Mouse (Mus musculus) skeletal muscle tissue, adult 2 months (tissue): ENCODE measurements around the gene Pth1r.
A peak's percentile ranks its signal among the peaks of the same experiment; 100 is the strongest.

Source experiments
- DNase-seq: peaks from one replicate; pipeline ENCODE4 v3.0.0-alpha.2; 2012; ENCODE audit warnings: low read depth, low spot score

The Pth1r gene

DNA sequence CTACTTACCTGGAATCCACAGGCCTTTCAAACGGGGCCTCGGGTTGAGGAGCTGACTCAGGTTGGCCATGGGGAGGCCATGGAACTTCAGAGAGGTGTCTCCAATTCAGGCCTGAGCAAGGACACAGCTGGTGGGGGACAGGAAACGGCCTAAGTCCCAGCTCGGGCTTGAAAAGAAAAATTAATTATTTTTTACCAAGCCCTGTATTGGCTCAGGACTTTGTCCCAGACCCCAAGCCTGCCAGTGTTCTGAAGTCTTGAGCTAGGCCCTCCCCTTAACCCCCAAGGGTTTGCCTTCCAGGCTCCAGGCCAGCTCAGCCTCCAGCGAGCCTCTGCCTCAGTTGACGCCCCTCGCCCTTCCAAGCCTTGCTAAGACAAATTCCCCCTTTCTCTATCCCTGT is at the start of gene Pth1r:
Gene Pth1r, minus strand, starts transcription at position 185 of the 400 bp plus-strand sequence.
- no peak for DNase-seq

DNA sequence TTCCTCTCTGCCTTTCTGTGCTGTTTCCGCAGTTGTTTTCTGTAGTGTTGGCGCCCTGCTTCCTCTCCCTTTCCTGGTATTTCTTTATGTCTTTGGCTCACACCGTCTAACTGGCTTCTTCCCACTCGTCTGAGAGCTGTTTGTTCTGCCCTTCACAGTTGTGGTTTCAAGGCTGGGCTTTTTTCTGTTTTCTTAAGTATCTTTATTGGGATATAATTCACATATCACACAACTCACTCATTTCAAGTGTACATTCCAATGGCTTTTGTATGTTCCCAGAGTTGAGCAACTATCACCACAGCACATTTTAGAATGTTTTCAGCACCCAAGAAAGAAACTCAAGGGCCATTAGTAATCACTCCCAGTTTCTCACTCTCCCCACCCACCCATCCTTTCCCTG is 43.5 kb upstream of the Pth1r start:
- DNase-seq: no peak

DNA sequence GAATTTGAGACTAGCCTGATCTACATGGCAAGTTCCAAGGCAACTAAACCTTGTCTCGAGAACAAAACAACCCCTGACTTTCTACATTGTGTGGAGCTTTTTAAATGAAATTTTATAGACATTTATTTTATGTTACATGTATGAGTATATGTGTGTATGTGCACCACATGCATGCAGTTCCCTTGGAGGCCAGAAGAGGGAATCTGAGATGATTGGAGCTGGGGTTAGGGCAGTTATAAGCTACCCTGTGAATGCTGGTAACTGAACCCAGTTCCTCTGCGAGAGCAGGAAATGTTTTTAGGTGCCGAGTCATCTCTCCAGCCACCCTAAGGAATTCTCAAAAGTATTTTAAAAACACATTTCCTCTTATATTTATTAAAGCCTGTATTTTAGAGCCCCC is 41.2 kb upstream of the Pth1r start:
- DNase-seq: no peak

DNA sequence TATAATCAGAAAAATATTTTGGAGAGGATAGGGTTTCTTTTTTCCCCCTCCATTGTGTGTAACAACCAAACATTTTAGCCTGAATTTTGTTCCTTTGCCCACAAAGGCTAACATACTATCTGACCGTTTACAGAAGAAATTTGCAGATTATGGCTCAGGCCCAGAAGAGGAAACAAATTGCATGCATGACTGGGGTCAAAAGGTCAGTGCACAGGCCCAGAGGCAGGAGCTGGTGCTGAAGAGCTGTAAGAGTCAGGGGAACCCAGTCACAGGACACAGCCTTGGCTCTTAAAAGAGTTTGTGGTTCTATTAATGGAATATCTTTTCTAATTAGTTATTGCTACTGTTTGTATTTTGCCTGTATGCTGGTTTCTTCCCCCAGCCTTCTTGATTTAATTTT is 36.7 kb upstream of the Pth1r start:
- no peak for DNase-seq

DNA sequence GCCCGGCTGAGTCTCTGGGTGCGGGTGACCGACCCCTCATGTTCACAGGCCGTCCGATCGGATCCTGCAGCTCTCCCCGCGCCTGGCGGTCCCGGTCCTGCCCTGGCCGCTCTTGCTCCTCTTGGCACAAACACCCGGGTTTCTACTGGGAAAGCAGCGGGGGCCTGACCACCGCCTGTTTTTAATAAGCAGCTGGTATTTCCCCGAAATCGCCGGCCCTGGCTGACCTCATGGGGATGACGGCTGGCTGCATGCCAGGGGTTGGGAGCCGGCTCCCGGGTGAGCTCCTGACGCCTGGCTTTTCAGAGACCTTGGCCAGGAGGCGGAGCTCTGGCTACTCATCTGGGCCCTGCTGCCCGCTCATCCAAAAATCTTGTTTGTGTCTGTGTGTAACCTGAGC is 34.8 kb upstream of the Pth1r start:
- peak; percentile 90 for DNase-seq

DNA sequence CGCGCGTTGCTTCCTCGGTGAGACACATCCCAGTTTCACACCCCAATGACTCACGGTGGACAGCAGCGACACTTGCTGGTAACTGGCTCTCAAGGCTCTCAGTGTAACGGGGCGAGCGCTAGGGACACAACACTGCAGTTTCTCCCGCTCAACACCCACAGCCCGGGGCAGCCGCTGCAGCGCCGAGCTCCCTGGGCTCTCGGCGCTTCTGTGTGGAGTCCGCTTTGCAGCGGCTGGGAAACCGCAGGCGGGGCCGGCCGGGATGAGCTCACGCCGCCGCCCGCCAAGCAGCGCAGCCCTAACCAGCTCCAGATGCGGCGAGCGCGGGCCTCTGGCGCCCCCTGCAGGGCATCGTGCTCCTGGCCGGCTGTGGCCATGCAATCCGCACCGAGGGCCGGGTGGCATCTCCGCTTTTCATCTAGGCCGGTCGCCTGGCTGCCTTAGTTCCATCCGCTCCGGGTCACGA is 34.3 kb upstream of the Pth1r start:
- peak; percentile 85 for DNase-seq

DNA sequence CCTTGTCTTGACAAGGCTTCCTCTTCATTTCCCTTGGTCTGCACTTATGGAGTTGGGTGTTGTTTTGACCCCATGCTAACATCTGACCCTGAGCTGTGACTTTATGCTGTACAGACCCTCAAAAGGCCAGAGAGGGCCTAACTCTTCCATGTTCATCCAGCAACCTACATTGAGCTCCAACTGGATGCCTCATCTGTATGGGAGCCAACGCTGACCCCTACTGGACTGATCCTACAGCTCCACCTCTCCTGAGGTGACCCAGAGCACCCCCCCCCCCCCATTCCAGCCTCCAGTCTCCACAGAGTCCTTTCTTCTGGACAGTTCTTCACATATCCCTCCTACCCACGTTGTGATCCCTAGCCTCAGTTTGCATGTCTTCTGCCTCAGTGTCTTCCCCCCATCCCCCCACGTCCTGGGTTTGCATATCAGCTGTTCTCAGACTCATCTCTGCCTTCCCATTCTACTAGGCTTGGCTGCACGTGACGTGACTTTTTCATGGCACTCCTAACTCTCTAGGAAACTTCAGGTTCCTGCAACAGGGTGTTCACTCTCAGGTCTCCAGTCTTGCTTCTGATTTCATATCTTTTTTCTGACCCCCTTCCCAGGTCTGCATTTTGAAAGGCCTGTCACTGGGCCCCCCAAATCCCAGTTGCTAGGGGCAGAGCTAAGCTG is 32.4 kb upstream of the Pth1r start:
- DNase-seq: no peak

DNA sequence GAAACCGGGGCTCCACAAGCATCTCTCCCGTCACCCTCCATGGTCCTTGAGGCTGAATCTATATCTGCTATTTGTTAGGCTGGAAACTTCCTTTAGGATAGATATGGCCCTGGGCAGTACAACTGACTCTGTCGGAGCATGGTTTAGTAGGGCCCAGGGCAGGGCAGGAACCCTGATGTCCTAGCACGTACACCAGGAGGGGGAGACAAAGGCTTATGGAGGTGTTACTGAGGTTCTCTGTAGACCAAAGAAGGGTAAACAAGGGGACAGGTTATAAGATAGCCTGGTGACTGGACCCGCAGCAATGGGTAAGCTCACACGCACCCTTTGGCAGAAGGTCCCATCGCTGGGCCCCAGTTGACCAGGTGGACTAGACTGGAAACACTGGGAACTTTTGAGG is 31.6 kb upstream of the Pth1r start:
- DNase-seq: no peak

DNA sequence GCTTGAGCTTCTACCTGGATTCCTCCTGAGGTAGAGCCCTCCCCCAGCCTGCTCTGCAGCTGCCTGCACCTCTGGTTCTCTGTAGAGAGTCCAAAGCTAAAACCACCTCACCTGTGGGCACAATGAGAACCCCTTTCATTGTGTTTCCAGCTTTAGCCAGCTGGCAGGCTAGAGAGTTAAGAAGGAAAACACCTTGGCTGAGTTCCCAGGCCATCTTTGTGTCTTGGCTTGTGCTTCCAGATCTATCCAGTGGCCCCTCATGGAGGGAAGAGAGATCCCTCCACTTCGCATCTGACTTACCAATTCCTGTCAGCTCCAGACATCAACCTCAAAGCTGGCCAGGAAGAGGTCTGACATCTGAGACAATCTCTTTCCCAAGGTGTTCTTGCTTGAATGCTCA is 31.2 kb upstream of the Pth1r start:
- no peak for DNase-seq

DNA sequence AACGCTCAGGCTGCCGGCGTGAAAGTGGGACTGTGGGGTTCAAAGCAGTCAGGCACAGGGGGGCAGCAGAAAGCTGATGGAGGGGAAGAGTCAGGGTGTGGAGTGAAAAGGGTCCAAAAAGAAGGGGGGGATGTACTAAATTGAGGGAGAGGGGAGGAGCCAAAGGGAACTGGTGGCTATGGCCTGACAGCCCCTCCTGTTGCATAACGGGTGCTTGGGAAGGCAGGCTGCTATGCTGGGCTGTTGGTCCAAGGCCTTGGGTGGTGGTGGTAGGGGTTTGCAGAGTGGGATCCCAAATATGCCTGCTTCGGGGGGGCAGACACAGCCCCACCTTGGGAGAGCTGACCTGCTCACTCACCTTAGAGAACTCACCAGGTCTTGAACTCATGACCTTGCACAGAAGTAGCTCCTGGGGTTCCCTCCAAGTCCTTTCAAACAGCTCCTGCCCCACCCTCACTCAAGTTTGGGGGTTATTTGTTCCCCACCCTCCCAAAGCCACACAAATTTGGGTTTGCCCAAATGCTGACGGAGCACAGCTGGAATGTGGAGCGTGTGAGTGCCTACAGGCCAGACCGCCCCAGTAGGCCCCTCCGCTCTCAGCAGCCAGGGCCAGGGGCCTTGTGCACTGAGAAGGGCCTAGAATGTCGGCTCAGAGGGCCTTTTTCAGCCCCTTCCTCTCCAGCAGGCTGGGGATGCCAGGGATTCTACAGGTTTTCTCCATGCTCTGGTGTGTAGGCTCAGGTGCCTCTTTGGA is 28.5 kb upstream of the Pth1r start:
- DNase-seq: no peak

DNA sequence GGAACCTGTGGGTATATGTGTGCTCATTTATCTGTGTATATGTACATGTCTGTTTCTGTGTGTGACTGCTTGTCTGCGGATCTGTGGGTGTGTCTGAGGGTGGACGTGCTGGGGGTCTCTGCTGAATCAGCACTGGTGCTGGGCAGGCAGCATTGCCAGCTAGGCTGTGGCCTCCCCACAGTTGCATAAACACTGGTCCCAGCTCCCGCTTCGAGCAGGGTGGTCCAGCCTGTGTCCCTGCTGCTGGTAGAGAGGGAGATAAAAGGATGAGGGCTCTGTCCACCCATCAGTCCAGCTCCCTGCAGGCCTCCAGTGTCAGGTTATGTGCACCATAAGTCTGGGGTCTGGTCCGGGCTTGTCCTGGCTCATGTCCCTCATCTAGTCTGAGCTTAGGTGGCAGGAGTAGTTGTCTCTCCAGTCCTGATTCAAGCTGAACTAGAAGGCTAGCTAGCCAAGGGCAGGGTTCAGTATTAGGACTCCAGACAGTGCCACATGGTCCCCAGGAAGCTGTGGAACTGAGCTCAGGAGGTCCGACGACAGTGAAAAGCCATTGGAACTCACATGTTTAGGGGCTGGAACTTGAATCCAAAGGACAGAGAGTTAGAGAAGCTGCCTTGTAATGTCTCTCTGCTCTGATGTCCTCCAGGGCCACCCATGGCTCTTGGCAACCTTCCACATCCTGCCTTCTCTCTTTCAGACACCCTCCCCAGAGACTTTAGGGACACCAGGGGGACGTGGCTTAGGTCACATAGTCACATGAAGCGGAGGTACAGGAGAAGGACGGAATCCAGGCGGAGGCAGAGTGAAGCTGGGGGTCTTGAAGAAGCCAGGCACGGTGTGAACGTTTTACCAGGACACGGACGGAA is 27.7 kb upstream of the Pth1r start:
- DNase-seq: no peak

DNA sequence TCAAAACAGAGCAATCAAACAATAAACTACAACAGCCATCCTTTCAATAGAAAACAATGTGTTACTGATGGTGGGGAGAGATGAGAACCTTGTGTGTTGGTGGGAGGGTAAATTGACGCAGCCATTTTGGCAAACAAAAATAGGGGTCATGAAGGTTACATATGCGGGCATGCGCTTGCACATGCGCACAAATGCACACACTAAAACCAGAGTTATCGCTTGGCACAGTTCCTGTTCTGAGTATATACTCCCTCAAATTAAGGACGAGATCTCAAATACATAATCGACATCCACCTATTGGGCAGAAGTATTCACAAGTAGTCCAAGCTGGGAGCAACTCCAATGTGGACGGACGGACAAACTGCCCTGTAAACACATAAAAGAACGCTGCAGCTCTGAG is 25.4 kb upstream of the Pth1r start:
- DNase-seq: no peak

DNA sequence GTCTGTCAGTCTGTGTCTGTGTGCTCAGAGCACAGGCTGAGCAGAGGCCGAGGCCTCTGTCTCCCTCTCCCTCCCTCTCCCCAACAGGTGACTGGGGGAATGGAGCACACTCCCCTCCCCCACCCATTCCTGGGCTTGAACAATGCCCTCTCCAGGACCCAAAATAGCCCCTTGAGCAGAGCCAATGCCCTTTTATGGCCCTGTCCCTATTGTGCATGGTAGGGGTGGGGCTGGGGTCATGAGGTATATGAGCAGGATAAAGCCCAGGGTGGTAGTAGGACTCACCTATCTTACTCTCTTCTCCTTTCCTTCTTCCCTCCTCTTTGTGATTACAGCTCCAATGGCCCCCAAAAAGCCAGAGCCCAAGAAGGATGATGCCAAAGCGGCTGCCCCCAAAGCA is 16.5 kb upstream of the Pth1r start:
- DNase-seq: no peak

DNA sequence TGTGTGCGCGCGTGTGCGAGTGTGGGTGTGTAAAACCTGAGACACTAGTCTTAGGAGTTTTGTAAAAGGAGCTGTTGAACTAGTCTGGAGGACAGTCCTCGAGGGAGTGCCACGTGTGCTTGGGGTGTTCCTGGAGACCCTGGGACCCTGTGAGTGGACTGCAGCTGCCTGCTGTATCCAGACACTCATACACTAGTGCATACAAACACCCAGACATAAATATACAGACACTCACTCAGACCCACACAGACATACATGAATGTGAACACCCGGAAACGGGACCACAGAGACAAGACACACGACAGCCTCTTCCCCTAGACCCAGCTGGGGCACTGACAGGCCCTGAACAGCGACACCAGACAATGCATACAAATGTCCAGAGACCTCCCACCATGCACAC is 15.8 kb upstream of the Pth1r start:
- no peak for DNase-seq

DNA sequence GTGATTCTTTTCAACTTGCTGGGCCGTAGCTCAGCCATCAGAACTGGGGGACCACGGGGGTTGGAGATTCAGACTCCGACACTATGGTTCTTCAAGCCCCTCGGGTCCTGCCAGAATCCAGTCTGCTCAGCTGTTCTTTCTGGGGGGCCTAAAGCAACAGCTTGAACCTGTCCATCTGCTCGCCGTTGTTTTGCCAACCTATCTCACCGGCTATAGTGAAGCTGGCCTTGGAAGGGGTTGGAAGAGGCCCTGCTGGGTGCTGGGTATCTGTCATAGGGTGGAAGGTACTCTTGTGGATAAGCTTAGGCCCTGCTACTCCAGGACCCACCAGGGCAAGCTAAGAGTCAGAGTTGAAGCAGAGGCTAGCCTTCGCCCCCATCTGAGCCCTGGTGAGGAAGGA is 13.9 kb upstream of the Pth1r start:
- no peak for DNase-seq

DNA sequence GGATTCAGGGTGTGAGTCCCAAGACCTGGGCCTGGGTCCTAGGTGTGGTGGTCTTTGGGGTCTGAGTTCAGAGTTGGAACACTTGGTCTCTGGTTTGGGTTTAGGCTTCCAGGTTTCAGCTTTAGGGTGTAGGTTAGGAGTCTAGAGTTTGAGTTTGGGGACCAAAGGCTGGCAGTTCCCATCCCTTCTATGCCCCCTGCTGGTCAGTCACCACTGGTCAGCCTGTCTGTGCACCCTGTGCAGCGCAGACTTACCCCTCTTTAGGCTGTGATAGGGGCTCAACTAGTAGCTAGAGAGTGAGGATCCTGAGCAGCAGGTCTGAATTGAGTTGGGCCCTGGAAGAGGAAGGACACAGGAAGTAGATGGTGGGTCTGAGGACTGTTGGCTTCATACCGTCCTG is 12.3 kb upstream of the Pth1r start:
- DNase-seq: no peak

DNA sequence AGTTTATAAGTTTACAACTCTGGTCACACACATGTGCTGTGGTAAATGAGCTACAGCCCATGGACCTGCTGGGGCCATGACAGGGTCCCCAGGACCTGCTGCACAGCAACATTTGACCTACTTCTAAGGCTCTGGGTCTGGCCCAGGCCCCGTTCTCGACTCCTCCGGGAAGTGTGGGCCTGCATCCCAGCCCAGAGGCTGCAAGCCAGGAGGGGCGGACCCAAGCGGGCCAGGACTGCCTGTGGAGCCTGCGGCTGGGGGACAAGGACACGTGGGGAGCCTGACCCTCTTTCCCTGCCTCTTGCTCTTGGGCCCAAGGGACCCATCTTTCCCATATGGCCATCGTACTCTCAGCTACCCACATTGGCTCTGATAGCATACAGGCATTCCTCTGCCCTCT is 11.7 kb upstream of the Pth1r start:
- peak; percentile 38 for DNase-seq

DNA sequence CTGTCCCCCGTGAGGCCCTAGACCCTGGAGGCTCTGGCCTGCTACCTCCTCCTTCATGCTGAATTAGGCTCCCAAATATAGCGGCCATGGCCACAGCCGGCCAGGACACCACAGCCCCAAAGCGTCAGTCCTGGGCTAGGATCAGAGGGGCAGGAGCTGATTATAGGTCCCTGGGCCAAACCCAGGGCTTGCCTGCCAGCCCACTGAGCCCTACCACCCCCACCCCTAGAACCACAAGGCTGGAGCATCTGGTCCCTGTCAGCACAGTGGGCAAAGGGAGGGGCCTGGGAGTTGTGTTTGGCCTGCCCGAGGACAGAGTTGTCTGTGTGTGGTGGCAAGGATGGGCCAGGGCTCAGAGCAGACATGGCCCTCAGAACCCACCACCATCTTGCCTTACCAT is 10.9 kb upstream of the Pth1r start:
- DNase-seq: no peak

DNA sequence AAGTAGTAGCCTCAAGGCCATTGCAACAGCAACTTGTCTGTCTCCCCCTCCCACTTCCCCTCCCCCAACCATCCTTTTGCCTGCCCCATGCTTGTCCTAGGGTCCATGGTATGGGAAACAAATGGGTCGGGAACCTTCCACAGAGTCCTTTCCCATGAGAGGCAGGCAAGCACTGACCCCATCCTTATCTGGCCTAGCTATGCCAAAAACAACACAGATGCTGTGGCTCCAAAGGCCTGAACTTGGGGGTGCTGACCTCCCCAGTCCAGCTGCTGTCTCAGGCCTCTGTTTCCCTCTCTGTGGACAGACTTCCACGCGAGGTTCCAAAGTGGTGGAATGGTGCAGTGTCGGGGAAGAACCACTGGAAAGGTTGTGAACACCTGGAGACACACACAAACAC is 6.8 kb upstream of the Pth1r start:
- no peak for DNase-seq

DNA sequence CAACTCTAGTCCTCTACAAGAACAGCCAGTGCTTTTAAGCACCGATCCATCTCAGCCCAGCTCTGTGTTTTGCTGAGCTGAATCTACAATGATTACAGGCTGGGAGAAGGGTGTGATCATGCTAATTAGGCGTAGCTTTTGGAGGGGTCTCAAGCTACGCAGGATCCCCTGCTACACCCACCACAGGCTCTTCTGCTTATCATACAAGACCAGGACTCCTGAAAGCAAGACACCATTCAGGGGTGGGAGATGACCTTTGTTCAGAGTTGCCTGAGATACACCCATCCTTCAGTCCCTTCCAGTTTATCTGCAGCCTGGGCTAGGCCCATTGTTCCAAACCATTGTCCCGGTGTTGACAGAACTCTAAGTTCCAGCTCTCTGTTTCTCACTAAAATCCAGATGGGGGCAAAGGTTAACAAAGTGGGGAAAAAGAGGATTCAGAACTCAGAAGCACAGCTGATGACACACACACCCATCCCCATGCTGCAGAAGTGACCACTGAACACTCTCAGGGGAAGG is 6.0 kb upstream of the Pth1r start:
- DNase-seq: no peak

DNA sequence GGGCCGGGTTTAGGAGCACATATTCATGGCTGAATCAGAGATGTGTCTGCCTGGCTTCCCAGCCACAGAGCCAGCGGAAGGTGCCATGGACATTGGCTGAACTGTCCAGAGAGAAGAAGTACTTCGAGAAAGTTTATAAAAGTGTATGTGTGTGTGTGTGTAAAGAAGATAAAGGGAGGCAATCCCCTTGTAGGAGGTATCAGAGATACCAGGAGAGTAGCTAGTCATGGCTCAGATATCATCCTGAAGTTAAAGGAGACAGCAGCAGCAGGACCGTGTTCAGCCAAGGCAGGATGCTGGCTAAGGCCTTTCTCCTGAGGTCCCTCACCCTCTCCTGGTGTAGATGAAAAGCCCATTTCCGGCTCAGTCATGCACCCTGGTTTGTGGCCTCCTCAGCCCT is 4.5 kb upstream of the Pth1r start:
- no peak for DNase-seq
